Mouse (Mus musculus) c-Kit-negative CD71-positive TER-119-positive erythroid progenitor cells, embryonic 14.5 days (primary cell): ENCODE data around the gene Wipf3.

Experiments
- DNase-seq: peaks from one replicate; pipeline ENCODE4 v3.0.0-alpha.2; 2013; ENCODE audit warnings: low read depth, low spot score

Wipf3 gene

GRCm38 (mm10) chr6:54531048-54531481 is 101.7 kb downstream of the Wipf3 start:
- DNase-seq = no peak

DNA sequence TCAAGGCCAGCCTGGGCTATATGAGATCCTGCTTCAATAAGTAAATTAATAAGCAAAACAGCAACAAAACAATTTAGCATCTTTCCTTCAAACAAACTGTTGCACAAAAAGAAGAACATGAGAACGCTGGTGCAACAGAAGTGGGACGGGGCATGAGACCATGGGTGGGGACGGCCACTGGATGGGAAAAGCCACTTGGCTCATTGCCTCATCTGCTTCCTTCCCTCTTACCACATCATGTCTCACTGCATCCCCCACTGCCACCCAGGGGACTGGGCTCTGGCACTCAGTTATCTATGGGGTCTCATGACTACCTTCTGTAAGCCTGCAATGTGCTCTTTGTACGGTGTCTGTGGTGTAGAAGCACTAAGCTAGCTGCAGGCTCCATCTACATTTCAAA is 106.1 kb downstream of the Wipf3 start:
- no peak for DNase-seq

- no peak for DNase-seq
These were observed 107.7 kb downstream of the Wipf3 start for GRCm38 (mm10) chr6:54537053-54537452.

DNA sequence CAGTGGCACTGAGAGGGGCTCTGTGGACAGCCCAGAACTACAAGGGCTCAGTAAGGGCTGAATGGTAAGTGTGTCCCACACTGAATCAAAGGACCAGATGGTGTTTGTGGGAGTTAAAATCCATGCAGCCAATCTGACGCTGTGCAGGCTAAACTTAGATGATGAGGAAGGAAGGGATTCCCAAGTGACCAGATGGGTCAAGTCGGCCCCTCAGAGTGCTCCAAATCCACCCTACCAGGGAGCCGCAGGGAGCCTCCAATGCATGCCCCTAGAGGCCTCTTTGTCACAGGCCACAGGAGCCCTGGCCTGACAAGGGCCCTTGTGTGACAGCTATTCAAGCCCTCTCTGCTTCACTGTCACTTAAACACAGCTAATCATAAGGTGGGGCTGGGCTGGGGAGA is 109.4 kb downstream of the Wipf3 start:
- no peak for DNase-seq

DNA sequence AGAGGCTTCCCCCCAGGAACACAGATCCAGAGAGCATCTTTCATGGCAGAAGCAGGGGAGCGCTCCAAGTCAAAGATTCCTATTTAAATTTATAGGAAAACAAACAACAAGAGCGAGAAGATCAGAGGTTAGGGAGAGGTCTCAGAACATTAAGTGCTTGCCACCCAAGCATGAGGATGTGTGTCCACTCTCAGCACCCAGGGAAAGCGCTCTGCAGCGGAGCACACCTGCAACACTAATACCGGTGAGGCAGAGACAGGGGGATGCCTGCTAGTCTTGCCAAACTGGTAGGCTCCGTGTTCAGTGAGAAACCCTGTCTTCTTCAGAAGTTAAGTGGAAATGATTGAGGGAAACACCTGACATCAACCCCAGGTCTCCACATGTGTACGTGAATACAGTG is 110.0 kb downstream of the Wipf3 start:
- DNase-seq = no peak

DNA sequence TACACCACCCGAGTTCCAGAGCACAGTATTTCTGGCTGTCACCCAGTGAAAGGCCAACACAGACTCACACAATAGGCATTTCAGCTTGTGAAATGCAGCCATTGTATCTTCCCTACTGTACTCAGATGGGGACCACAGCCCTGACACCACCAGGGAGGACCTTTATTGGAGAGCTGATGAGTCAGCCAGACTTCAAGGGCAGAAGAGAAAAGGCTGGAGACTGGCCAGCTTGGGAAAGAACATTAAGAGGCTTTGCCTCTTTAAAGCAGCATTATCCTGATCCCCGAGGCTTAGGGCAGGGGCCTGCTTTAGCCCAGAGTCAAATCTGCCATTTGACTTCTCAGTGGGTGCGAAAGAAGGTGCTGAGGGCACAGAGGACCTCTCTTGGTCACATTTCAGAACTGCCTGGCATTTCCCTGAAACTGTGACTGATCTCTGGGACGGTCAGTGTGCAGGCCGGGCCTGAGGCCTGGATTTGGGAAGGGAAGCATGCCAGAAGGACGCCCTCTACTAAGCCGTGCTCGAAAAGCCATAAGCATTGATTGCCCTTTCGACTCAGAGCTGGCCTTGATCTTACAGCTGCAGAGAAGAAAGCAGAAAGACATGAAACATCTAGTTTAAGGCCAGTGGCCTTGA is 111.0 kb downstream of the Wipf3 start:
- no peak for DNase-seq

DNA sequence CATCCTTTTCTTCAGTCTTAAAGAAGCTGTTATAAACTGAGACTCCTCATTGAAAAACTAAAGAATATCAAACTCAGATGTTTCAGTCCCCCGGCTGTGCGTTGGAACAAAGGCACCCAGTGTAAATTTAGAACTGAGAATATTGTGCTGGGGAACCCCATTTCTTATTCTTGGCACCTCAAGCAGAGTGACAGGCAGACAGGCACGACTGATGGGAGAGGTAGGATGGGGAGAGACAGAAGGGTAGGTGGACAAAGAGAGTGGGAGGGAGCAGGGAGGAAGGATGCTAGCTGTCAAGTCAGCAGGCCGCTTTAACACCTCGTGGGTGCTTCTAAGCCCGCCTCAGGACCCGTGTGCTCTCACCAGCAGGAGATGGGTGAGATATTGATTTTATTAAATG is 113.4 kb downstream of the Wipf3 start:
- no peak for DNase-seq

DNA sequence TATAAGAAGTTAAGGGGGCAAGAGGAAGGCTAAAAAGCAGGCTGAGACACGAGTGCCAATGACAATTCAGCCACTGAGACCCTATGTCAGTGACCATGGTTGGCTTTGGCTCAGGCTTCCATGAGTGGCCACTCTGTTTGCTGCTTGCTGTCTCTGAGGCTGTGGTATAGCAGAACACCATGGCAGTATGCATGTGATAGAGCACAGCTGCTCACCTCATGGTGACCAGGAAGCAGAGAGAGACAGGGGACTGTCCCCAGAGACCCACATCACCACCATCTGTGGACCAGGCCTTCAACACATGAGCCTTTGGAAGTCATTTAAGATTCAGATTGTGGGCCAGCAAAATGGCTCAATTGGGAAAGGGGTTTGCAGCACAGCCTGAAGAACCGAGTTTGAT is 114.2 kb downstream of the Wipf3 start:
- no peak for DNase-seq

- no peak for DNase-seq
These were observed 119.1 kb downstream of the Wipf3 start for GRCm38 (mm10) chr6:54548314-54549019.

- DNase-seq = no peak
These were observed 119.9 kb downstream of the Wipf3 start for GRCm38 (mm10) chr6:54549311-54549710.

DNA sequence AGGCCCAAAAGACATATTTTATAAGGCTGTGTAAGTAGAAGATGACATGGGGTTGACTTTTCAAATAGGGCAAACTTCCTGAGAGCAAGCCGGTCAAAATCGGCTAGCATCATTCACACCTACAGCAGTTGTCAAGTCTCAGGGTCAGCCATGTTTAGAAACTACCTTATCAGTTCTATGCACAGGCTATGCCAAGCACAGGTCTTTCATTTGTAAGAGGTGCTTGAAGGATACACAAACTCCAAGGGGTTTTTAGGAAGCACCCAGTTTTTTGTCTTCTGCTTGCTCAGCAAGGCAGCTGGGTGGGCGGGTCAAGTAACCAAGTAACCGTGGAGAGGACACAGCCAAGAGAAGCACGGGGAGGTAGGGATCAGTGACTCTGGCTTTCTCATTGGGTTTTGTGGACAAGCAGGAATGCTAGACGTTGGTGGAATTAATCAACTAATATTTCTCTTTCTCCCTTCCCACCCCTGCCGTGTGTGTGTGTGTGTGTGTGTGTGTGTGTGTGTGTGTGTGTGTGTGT is 121.5 kb downstream of the Wipf3 start:
- DNase-seq = no peak

GRCm38 (mm10) chr6:54552721-54553413 is 123.5 kb downstream of the Wipf3 start:
- DNase-seq = no peak
